Mouse (Mus musculus) gastrocnemius, adult 18-20 months (tissue): ENCODE measurements around the gene Grasp. TPM values are rescaled to one million over a fixed set of nuclear protein-coding genes. Genes with fewer than 3 reads are reported as not detected.

ENCODE experiments used
- DNase-seq: peaks from one replicate; pipeline ENCODE4 v3.0.0; 2021; ENCODE audit warnings: low spot score
- total RNA-seq, 2 experiments: library from RNA; stranded (reverse); gene quantifications; 2 replicates each; pipeline ENCODE4 v1.2.3; 2021

Grasp gene
- total RNA-seq, 2 experiments from 2014 or later: 4.4 to 5.1 TPM

- no peak for DNase-seq
These were observed 30.0 kb upstream of the Grasp start for GRCm38 (mm10) chr15:101193971-101194370.

GRCm38 (mm10) chr15:101194951-101195823, 28.8 kb upstream of the Grasp start:
- DNase-seq: no peak

GRCm38 (mm10) chr15:101196079-101196795, 27.8 kb upstream of the Grasp start:
- no peak for DNase-seq

- no peak for DNase-seq
These were observed 27.0 kb upstream of the Grasp start for GRCm38 (mm10) chr15:101196961-101197360.

GRCm38 (mm10) chr15:101197497-101198179, 26.4 kb upstream of the Grasp start:
- no peak for DNase-seq

- DNase-seq: peak; percentile 78
These were observed 25.8 kb upstream of the Grasp start for GRCm38 (mm10) chr15:101198218-101198617.

GRCm38 (mm10) chr15:101198850-101199249, 25.1 kb upstream of the Grasp start:
- no peak for DNase-seq

- DNase-seq: no peak
These were observed 23.2 kb upstream of the Grasp start for GRCm38 (mm10) chr15:101200777-101201295.

GRCm38 (mm10) chr15:101201414-101201813, 22.6 kb upstream of the Grasp start:
- no peak for DNase-seq

GRCm38 (mm10) chr15:101203673-101204072, 20.3 kb upstream of the Grasp start:
- no peak for DNase-seq

- no peak for DNase-seq
These were observed 19.2 kb upstream of the Grasp start for GRCm38 (mm10) chr15:101204781-101205180.

- DNase-seq: peak; percentile 68
These were observed 13.8 kb upstream of the Grasp start for GRCm38 (mm10) chr15:101210228-101210627.

GRCm38 (mm10) chr15:101210998-101211613, 12.9 kb upstream of the Grasp start:
- no peak for DNase-seq

GRCm38 (mm10) chr15:101212435-101212834, 11.6 kb upstream of the Grasp start:
- peak; percentile 80 for DNase-seq

- DNase-seq: no peak
These were observed 8.9 kb upstream of the Grasp start for GRCm38 (mm10) chr15:101215136-101215535.

- no peak for DNase-seq
These were observed 8.0 kb upstream of the Grasp start for GRCm38 (mm10) chr15:101216036-101216435.

- no peak for DNase-seq
These were observed 3.1 kb upstream of the Grasp start for GRCm38 (mm10) chr15:101220905-101221297.

- peak; percentile 92 for DNase-seq
These were observed 2.5 kb upstream of the Grasp start for GRCm38 (mm10) chr15:101221298-101222104.

- no peak for DNase-seq
These were observed 998 bp upstream of the Grasp start for GRCm38 (mm10) chr15:101222897-101223482.

GRCm38 (mm10) chr15:101223596-101223995, 392 bp upstream of the Grasp start:
- DNase-seq: no peak
